Comparison of ENCODE assay signal across 11 mouse cellular contexts in the genomic region with DNA sequence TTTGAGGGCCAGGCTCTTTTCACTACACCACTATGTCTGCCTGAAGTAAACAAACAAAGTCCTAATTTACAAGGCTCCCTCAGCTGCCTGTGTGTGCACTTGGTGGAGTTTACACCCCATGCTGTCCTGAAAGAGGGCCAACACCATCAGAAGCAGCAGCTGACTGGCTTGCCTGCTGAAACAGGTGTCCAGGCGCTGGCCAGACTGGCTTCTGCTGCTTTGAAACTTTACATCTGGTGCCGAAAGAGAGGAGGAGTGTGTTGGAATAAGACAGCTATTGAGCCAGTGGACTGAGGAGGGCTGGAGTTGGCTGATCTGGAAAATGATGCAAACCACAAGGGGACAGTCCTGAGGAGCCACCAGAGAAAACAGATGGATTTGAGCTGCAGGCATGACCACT. TPM values are rescaled to one million over a fixed set of nuclear protein-coding genes. Genes with fewer than 3 reads are reported as not detected.
DNase-seq lines count a peak whose midpoint lies in the region; ATAC-seq and TF ChIP-seq lines count a peak whose summit lies in the region.
"Had no signal": no experiment of that assay in that cellular context is flagged by ENCODE, and none has a peak within 500 bp of the region (broad histone marks: within the 10 kb centered on the region; RNA-seq: fewer than 3 reads in every experiment).

No protein-coding gene starts in this region.

- no peak for ATAC-seq in heart, embryonic 12.5 days (ENCODE audit: insufficient number of reproducible peaks, low FRiP score)
- ATAC-seq in limb, embryonic 14.5 days (ENCODE audit: low FRiP score, low read depth), result peak; percentile 62
- no peak for ATAC-seq in erythroblast, adult 5-6 weeks (replicated peaks; ENCODE audit: low FRiP score, poor library complexity, severe bottlenecking)
- ATAC-seq in neural tube, embryonic 15.5 days (ENCODE audit: low FRiP score), result no peak
- ATAC-seq: CD4-positive, CD25-positive, alpha-beta regulatory T cell, adult 4 months; liver, embryonic 12.5 days had no signal

- no peaks in the 10 kb centered on the region for H3K27me3 ChIP-seq in heart, adult 2 months (ENCODE audit: control insufficient read depth, insufficient read depth, low read length)
- no peaks in the 10 kb centered on the region for H3K27me3 ChIP-seq in heart, embryonic 12.5 days (replicated peaks)
- H3K27me3 ChIP-seq in limb, embryonic 14.5 days (ENCODE audit: control insufficient read depth, insufficient read depth, low read length), result no peaks in the 10 kb centered on the region
- no peaks in the 10 kb centered on the region for H3K27me3 ChIP-seq in neural tube, embryonic 15.5 days (replicated peaks)
- H3K27me3 ChIP-seq: embryonic facial prominence, embryonic 12.5 days; liver, embryonic 12.5 days had no signal

- H3K36me3 ChIP-seq in heart, adult 2 months (ENCODE audit: control insufficient read depth, insufficient read depth, low read length), result no peaks in the 10 kb centered on the region
- no peaks in the 10 kb centered on the region for H3K36me3 ChIP-seq in heart, embryonic 12.5 days
- H3K36me3 ChIP-seq in limb, embryonic 14.5 days (ENCODE audit: control insufficient read depth, insufficient read depth, low read length), result no peaks in the 10 kb centered on the region
- H3K36me3 ChIP-seq in neural tube, embryonic 15.5 days, result peaks cover 3% of the 10 kb centered on the region; the same call in 1 of the 2 replicates
- H3K36me3 ChIP-seq: embryonic facial prominence, embryonic 12.5 days had no signal

- H3K4me2 ChIP-seq in heart, embryonic 12.5 days, result no peak overlapping the region
- no peak overlapping the region for H3K4me2 ChIP-seq in limb, embryonic 14.5 days (replicated peaks; ENCODE audit: low read depth, low read length, severe bottlenecking)
- H3K4me2 ChIP-seq in neural tube, embryonic 15.5 days, result no peak overlapping the region
- H3K4me2 ChIP-seq: embryonic facial prominence, embryonic 12.5 days; liver, embryonic 12.5 days had no signal

- WGBS in heart, adult 2 months, result 88% methylated on average over 2 of the region's 2 CpGs
- WGBS in heart, embryonic 12.5 days, result 71% methylated on average over 2 of the region's 2 CpGs
- WGBS in limb, embryonic 14.5 days, result 66% methylated on average over 2 of the region's 2 CpGs
- 91% methylated on average over 2 of the region's 2 CpGs for WGBS in neural tube, embryonic 15.5 days

- intact Hi-C loops in heart, adult 2 months (cut with DNase I), result no loop called here

- H3K9ac ChIP-seq in heart, adult 2 months (ENCODE audit: low read depth, low read length), result no peak overlapping the region
- no peak overlapping the region for H3K9ac ChIP-seq in heart, embryonic 12.5 days
- no peak overlapping the region for H3K9ac ChIP-seq in limb, embryonic 14.5 days (ENCODE audit: low read depth, low read length, severe bottlenecking)
- no peak overlapping the region for H3K9ac ChIP-seq in neural tube, embryonic 15.5 days (replicated peaks)
- H3K9ac ChIP-seq: embryonic facial prominence, embryonic 12.5 days; liver, embryonic 12.5 days had no signal

- TF ChIP-seq EP300 in heart, adult 2 months (IDR thresholded peaks at IDR 0.05; ENCODE audit: insufficient read depth, low read depth, low read length), result 0 out of 2 replicates have a peak, but pooled peaks have one; percentile 9

- H3K4me3 ChIP-seq in heart, adult 2 months, result no peak overlapping the region
- no peak overlapping the region for H3K4me3 ChIP-seq in heart, embryonic 12.5 days
- H3K4me3 ChIP-seq in limb, embryonic 14.5 days (replicated peaks; ENCODE audit: low read length), result no peak overlapping the region
- H3K4me3 ChIP-seq in neural tube, embryonic 15.5 days (replicated peaks), result no peak overlapping the region
- H3K4me3 ChIP-seq: embryonic facial prominence, embryonic 12.5 days; liver, embryonic 12.5 days had no signal

- H3K27ac ChIP-seq in heart, adult 2 months, result no peak overlapping the region
- H3K27ac ChIP-seq in heart, embryonic 12.5 days (ENCODE audit: poor library complexity, severe bottlenecking), result no peak overlapping the region
- H3K27ac ChIP-seq in limb, embryonic 14.5 days (replicated peaks; ENCODE audit: low read depth, low read length), result no peak overlapping the region
- no peak overlapping the region for H3K27ac ChIP-seq in neural tube, embryonic 15.5 days (replicated peaks)
- H3K27ac ChIP-seq: embryonic facial prominence, embryonic 12.5 days; liver, embryonic 12.5 days had no signal

- no peak for TF ChIP-seq CTCF in heart, adult 2 months (IDR thresholded peaks at IDR 0.05)

- peak; percentile 49 to 65 for DNase-seq in heart, adult 2 months
- peak; percentile 10 for DNase-seq in right cerebral cortex, postnatal 25 days
- no peak for DNase-seq in right cerebral cortex, adult 2 months (ENCODE audit: low spot score in 2 of 2)
- DNase-seq in limb, embryonic 14.5 days (ENCODE audit: low spot score), result peak; percentile 48
- no peak for DNase-seq in thymus, adult 18-20 months

- TF ChIP-seq POLR2A in heart, adult 2 months (IDR thresholded peaks at IDR 0.05; ENCODE audit: insufficient read depth, low read depth, low read length), result no peak
- no peak for TF ChIP-seq POLR2A in limb, embryonic 14.5 days (IDR thresholded peaks at IDR 0.05; ENCODE audit: borderline replicate concordance, extremely low read depth, insufficient read depth, insufficient read length)

- H3K79me2 ChIP-seq in heart, adult 2 months (replicated peaks; ENCODE audit: control insufficient read depth, insufficient read depth, low read length), result no peaks in the 10 kb centered on the region

- H3K9me3 ChIP-seq in heart, embryonic 12.5 days (replicated peaks), result peaks cover 9% of the 10 kb centered on the region
- no peaks in the 10 kb centered on the region for H3K9me3 ChIP-seq in limb, embryonic 14.5 days (ENCODE audit: control insufficient read depth, low read length)
- H3K9me3 ChIP-seq in neural tube, embryonic 15.5 days (replicated peaks), result no peaks in the 10 kb centered on the region
- H3K9me3 ChIP-seq: embryonic facial prominence, embryonic 12.5 days; liver, embryonic 12.5 days had no signal

- no peaks in the 10 kb centered on the region for H3K4me1 ChIP-seq in heart, adult 2 months (ENCODE audit: control insufficient read depth, insufficient read depth, low read length)
- peaks cover 10% of the 10 kb centered on the region; the same call in 1 of the 2 replicates for H3K4me1 ChIP-seq in heart, embryonic 12.5 days (replicated peaks)
- no peaks in the 10 kb centered on the region for H3K4me1 ChIP-seq in limb, embryonic 14.5 days (ENCODE audit: control insufficient read depth, insufficient read depth, low read length)
- H3K4me1 ChIP-seq in neural tube, embryonic 15.5 days, result no peaks in the 10 kb centered on the region
- H3K4me1 ChIP-seq: embryonic facial prominence, embryonic 12.5 days; liver, embryonic 12.5 days had no signal

RNA-seq across cellular contexts. Expression of a gene that starts 47.4 kb away (rescaled TPM):
- total RNA-seq in heart, adult 2 months (2021), result 1 to 10 TPM; 9.0 to 9.1 TPM
- polyA plus RNA-seq in heart, adult 2 months (2012; rRNA removed), result 4.4 and 6.5 TPM in 2 replicates
- polyA plus RNA-seq in heart, embryonic 12.5 days (2016; fragmentation: Nextera tagmentation; extraction: Ambion mirVana), result 42.6 and 44.0 TPM in 2 replicates
- polyA plus RNA-seq in limb, embryonic 14.5 days (2012; rRNA removed), result 40.3 and 51.0 TPM in 2 replicates
- polyA plus RNA-seq in limb, embryonic 14.5 days (2014; fragmentation: Nextera tagmentation; extraction: Ambion mirVana), result 53.5 and 55.6 TPM in 2 replicates
- 13.0 and 18.1 TPM in 2 replicates for total RNA-seq in erythroblast, adult 5-6 weeks (2015; ENCODE audit: low replicate concordance)
- total RNA-seq in erythroblast, adult 5-6 weeks (2017; ENCODE audit: low replicate concordance), result 50.3 and 62.6 TPM in 2 replicates
- polyA plus RNA-seq in neural tube, embryonic 15.5 days (2015; fragmentation: Nextera tagmentation; extraction: Ambion mirVana), result 40.3 and 46.8 TPM in 2 replicates

Comparison
In these comparisons a context has a peak if more than half of its experiments do, and no peak if none do; other contexts are left out.
1. DNase-seq: peak in heart, adult 2 months (2 of 2), right cerebral cortex, postnatal 25 days (single experiment) and limb, embryonic 14.5 days (single experiment); none in right cerebral cortex, adult 2 months (0 of 2) and thymus, adult 18-20 months (0 of 2).